Mouse (Mus musculus) forebrain, embryonic 16.5 days (tissue): Measurements from ENCODE around the gene Gm28372. TPM values are rescaled to one million over a fixed set of nuclear protein-coding genes. Genes with fewer than 3 reads are reported as not detected.

Experiments
- ATAC-seq: fragments of 200-750 bp; cut with Nextera tagmentation; 2 replicates; pipeline ENCODE4 v1.8.0; 2017; ENCODE audit warnings: mild to moderate bottlenecking, moderate library complexity
- H3K27ac ChIP-seq: fragments of 300-500 bp; sonication (generic); 2 replicates; pipeline ENCODE4 v1.5.1; 2014; ENCODE audit warnings: low read length, control low read depth
- H3K27me3 ChIP-seq: fragments of 300-500 bp; sonication (generic); replicated peaks from 2 replicates; pipeline ENCODE4 v1.6.1; 2014; ENCODE audit warnings: low read length; ENCODE audit not compliant: control insufficient read depth, insufficient read depth
- H3K36me3 ChIP-seq: fragments of 300-500 bp; sonication (generic); 2 replicates; pipeline ENCODE4 v1.6.1; 2014; ENCODE audit not compliant: control insufficient read depth, insufficient read depth
- H3K4me1 ChIP-seq: fragments of 300-500 bp; sonication (generic); replicated peaks from 2 replicates; pipeline ENCODE4 v1.6.1; 2014; ENCODE audit warnings: low read length; ENCODE audit not compliant: control insufficient read depth, insufficient read depth
- H3K4me2 ChIP-seq: fragments of 300-500 bp; sonication (generic); 2 replicates; pipeline ENCODE4 v1.6.1; 2014; ENCODE audit warnings: mild to moderate bottlenecking, low read length, control low read depth
- H3K4me3 ChIP-seq: fragments of 300-500 bp; sonication (generic); replicated peaks from 2 replicates; pipeline ENCODE4 v1.5.1; 2014; ENCODE audit warnings: mild to moderate bottlenecking, low read length, control low read depth
- H3K9ac ChIP-seq: fragments of 300-500 bp; sonication (generic); replicated peaks from 2 replicates; pipeline ENCODE4 v1.6.1; 2014; ENCODE audit warnings: low read depth, low read length, control low read depth
- H3K9me3 ChIP-seq: fragments of 300-500 bp; sonication (generic); 2 replicates; pipeline ENCODE4 v1.6.1; 2016; ENCODE audit warnings: low read length; ENCODE audit not compliant: control insufficient read depth
- WGBS: fragments of 180-500 bp; shearing (Covaris S2); extraction: QIAGEN DNeasy Blood & Tissue Kit; methylation state at CpG from one replicate; pipeline ENCODE4 v1.1.7; 2014; 5-methylcytosine and 5-hydroxymethylcytosine counted together
- polyA plus RNA-seq: library from polyadenylated mRNA; unstranded; fragments of >200 nt; fragmentation: Nextera tagmentation; extraction: Ambion mirVana; gene quantifications from 2 replicates; pipeline ENCODE4 v1.2.1, GENCODE M21; 2015

Gene Gm28372
- polyA plus RNA-seq, 1 experiment from 2014 or later = not detected

DNA sequence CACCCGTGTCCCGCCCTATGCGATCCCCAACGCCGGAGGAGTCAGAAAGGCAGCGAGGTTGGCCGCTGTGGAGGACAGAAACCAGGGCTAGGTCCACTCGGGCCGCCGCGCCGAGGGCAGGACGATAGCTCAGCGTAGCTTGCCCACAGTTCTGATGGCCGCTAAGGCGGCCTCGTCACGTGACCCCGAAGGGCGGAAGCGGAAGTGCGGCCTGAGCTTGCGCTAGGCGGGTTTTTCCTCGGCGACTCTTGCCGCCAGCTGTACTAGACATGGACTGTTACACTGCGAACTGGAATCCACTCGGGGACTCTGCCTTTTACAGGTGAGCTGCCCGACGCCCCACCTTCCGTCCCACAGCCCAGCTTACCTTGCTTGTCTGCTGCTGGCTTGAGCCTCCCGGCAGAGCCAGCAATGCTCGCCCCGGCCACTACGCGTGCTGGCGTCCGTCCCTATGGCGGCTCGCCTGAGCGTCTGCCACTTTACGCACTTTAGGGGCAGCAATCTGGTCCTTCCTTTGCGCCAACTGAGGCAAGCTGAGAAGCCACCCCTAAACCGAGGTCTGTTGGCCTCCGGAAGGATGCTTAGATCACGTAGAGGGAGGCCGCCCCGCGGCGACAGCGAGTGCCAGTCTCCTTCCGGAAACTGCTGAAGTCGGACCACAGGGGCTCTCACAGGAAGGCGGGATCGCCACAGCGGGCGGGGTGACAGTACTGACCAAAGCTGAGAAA is 19.3 kb downstream of the Gm28372 start, which contains the start of the genes Vps16 and Pced1a:
Gene Vps16 (plus strand): TSS at position 214 of the 728 bp plus-strand sequence.
Gene Pced1a (minus strand): TSS at position 576 of the 728 bp plus-strand sequence.
- peaks cover 34% of the 10 kb centered on the region for H3K4me1 ChIP-seq
- no peaks in the 10 kb centered on the region for H3K36me3 ChIP-seq
- H3K27ac ChIP-seq = peak within 1 kb of the TSS; percentile 90
- peak within 1 kb of the TSS; percentile 65 for H3K4me3 ChIP-seq
- H3K9ac ChIP-seq = peak within 1 kb of the TSS; percentile 77
- H3K9me3 ChIP-seq = no peaks in the 10 kb centered on the region
- WGBS = under 1% methylated on average over 58 of the region's 58 CpGs
- no peaks in the 10 kb centered on the region for H3K27me3 ChIP-seq
- H3K4me2 ChIP-seq = peak within 1 kb of the TSS; percentile 79
- ATAC-seq = peak; percentile 94

DNA sequence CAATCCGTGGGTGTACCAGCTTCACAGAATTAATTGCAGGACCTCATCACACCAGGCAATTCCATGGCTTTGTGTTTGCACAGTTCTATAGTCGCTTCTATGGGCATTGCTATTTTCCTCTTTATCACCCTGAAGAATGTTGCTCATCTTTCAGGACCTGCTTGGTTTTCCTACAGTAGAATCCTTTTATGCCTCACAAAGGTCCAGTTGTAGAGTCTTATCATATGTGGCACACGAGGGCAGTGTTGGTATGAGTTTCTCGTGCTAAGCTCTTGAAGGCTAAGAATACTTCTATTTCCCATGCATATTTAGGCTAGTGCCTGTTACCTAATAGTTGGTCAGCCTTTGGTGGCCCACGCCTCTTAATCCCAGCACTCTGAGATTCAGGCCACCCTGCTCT is 20.1 kb downstream of the Gm28372 start:
- no peaks in the 10 kb centered on the region for H3K9me3 ChIP-seq

DNA sequence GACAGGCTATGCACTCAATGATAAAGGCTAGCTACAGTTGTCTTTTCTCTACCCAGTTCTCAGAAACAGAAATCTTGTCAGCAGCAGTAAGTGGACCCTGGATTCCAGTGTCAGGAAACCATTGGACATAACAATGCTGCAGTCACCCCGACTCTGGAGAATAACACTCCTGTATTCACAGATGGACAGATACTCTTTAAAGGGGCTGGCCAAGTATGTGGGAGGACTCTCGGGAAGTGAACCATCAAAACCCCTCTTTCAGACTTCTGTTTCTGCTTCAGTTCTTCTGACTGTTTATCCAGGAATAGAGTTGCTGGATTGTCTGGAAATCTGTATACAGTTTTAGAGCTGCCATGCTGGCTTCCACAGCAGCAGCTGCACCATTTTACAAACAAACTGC is 24.8 kb downstream of the Gm28372 start:
- Histone ChIP-seq H3K27me3 (no peaks in the 10 kb centered on the region), H3K4me2 (no peak overlapping the region), H3K9me3 (no peaks in the 10 kb centered on the region), H3K4me1 (peaks cover 9% of the 10 kb centered on the region), H3K9ac (no peak overlapping the region), H3K4me3 (no peak overlapping the region), H3K27ac (no peak overlapping the region), H3K36me3 (no peaks in the 10 kb centered on the region)
- no peak for ATAC-seq
- 57% methylated on average over 2 of the region's 2 CpGs for WGBS

More for the DNA sequence above, 20.1 kb downstream of the Gm28372 start:
- peak overlapping the region; percentile 90 for H3K27ac ChIP-seq
- H3K27me3 ChIP-seq = no peaks in the 10 kb centered on the region
- peak overlapping the region; percentile 77 for H3K9ac ChIP-seq
- peak overlapping the region; percentile 65 for H3K4me3 ChIP-seq
- ATAC-seq = no peak
- H3K4me1 ChIP-seq = peaks cover 34% of the 10 kb centered on the region
- no peaks in the 10 kb centered on the region for H3K36me3 ChIP-seq
- H3K4me2 ChIP-seq = peak overlapping the region; percentile 79
- 30% methylated on average over 5 of the region's 5 CpGs for WGBS

DNA sequence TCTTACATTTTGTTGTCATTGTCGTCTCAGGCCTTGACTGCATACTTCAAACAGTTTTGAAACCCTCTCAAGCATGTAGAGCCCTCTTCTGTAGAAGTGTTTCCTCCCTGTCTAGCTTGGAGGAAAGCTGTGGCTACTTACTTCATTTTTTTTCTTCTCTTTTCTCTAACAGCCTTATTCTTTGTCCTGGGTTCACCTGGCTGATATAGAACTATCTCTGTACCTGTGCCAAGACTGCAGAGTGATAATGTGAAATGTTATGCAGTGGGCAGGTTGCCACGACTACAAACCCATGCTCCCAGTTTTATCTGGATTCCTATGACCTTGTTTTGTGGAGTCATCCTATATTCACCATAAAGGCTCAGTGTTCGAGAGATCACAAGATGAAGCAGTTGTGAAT is 25.4 kb downstream of the Gm28372 start:
- H3K27me3 ChIP-seq = no peaks in the 10 kb centered on the region
- H3K4me2 ChIP-seq = no peak overlapping the region
- no peak overlapping the region for H3K4me3 ChIP-seq
- no peaks in the 10 kb centered on the region for H3K36me3 ChIP-seq
- no peak overlapping the region for H3K9ac ChIP-seq
- 81% methylated on average over 3 of the region's 3 CpGs for WGBS
- no peak for ATAC-seq
- H3K27ac ChIP-seq = no peak overlapping the region
- H3K4me1 ChIP-seq = peaks cover 2% of the 10 kb centered on the region
- H3K9me3 ChIP-seq = no peaks in the 10 kb centered on the region

DNA sequence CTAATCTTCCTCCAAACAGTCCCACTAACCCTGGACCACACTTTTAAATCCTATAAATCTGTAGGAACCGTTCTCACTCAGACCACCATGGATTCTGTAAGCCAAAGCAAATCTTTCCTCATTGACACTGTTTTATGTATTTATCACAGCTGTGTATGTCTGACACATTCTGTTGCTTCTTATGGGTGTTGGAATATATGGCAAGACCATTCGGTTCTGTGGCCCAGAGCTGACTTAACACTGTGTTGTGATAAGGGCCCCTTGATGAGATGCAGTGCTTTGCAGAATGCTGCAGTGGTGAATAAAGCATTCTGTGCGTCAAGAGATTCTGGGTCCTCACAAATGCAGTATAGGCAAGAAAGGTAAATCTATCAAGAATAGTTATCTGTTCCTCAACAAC is 27.1 kb downstream of the Gm28372 start:
- Histone ChIP-seq H3K9ac (no peak overlapping the region), H3K27me3 (no peaks in the 10 kb centered on the region), H3K9me3 (no peaks in the 10 kb centered on the region), H3K36me3 (no peaks in the 10 kb centered on the region), H3K4me1 (no peaks in the 10 kb centered on the region), H3K4me3 (no peak overlapping the region), H3K27ac (peak overlapping the region; percentile 37), H3K4me2 (no peak overlapping the region)
- WGBS = 67% methylated on average over 3 of the region's 3 CpGs
- ATAC-seq = peak; percentile 67

DNA sequence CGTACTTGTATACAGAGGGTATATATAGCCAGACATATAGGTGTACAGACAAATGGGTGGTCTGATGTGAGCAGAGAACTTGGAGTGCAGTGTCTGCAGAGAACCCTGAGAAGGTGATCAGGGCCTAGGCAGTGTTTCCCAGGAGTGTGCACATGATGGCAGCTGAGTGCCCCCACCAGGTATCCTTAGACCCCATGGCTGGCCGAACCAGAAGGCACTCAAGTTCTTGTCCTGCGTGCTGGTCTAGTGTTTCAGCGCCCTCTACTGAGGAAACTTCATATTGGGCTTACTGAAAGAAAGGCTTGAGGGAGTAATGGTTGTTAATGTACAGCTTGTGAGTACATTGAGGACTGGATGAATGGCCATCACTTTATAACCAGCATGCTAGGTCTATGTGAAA is 28.1 kb downstream of the Gm28372 start:
- Histone ChIP-seq H3K4me1 (no peaks in the 10 kb centered on the region), H3K4me3 (no peak overlapping the region), H3K9me3 (no peaks in the 10 kb centered on the region), H3K9ac (no peak overlapping the region), H3K36me3 (no peaks in the 10 kb centered on the region), H3K27me3 (no peaks in the 10 kb centered on the region), H3K27ac (no peak overlapping the region), H3K4me2 (no peak overlapping the region)
- no peak; the same call in 1 of the 2 replicates for ATAC-seq
- WGBS = 28% methylated on average over 4 of the region's 4 CpGs

DNA sequence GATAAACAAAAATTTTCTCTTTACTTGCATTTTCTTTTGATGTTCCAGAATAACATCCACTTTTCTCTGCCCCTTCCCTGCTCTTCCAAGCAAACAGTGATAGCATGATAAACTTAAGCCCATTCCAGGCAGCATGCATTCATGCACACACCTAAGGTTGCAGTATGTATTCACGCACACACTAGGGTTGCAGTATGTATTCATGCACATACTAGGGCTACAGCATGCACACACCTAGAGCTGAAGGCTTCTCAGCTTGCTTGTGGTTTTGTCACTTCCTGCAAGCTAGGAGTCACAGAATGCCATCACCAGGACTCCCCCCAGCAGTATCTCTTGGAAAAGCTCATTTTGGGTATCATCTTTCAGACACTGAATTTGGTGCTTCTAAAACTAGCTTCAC is 31.7 kb downstream of the Gm28372 start:
- no peaks in the 10 kb centered on the region for H3K27me3 ChIP-seq
- no peak overlapping the region for H3K4me3 ChIP-seq
- H3K9me3 ChIP-seq = no peaks in the 10 kb centered on the region
- WGBS = 100% methylated on average over 1 of the region's 1 CpGs
- no peak for ATAC-seq
- peaks cover 19% of the 10 kb centered on the region for H3K36me3 ChIP-seq
- H3K4me2 ChIP-seq = no peak overlapping the region
- no peaks in the 10 kb centered on the region for H3K4me1 ChIP-seq
- no peak overlapping the region for H3K27ac ChIP-seq
- H3K9ac ChIP-seq = no peak overlapping the region

DNA sequence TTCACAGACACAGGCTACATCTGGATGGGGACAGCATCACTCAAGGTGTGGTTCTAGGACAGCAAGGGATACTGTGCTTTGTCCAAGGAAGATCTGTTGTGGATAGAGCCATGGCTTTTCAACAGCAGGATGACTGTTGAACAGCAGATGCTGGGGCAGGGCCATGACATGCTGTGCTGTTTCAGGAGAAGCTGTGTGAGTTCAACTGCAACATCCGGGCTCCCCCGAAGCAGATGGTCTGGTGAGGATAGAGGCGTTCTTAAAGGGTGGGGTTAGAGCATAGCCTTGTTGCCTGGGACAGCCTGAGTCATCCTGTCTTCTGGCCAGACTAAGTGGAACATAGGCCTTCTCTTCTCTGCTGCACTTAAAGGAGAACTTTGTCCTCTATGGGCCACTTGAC is 33.8 kb downstream of the Gm28372 start:
- no peaks in the 10 kb centered on the region for H3K9me3 ChIP-seq
- H3K36me3 ChIP-seq = peaks cover 29% of the 10 kb centered on the region
- H3K27me3 ChIP-seq = no peaks in the 10 kb centered on the region
- no peak overlapping the region for H3K9ac ChIP-seq
- no peak overlapping the region for H3K27ac ChIP-seq
- H3K4me2 ChIP-seq = no peak overlapping the region
- WGBS = 96% methylated on average over 3 of the region's 3 CpGs
- no peak overlapping the region for H3K4me3 ChIP-seq
- H3K4me1 ChIP-seq = no peaks in the 10 kb centered on the region
- ATAC-seq = no peak

DNA sequence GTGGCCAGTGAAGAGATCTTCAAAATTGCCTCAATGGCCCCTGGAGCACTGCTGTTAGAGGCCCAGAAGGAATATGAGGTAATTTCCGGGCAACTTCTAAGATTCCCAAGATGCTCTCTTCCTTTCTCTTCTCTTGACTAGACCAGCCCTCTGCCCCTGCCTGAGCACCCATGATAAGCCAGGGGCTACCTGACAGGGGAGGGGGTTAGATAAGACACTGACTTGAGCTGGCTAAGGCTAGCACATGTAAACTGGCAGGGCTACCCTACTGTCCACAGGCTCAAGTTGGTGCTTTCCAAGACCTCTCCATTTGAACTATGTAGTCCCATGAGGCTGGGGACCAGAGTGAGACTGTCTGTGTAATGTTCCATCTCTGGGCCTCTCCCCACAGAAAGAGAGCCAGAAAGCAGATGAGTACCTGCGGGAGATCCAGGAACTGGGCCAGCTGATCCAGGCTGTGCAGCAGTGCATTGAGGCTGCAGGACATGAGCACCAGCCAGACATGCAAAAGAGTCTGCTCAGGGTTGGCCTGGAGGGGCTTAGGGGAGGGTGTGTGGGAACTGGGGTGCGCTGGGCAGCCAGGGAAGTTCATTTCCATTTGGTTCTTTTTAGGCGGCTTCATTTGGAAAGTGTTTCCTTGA is 34.9 kb downstream of the Gm28372 start:
- no peak overlapping the region for H3K27ac ChIP-seq
- H3K36me3 ChIP-seq = peaks cover 29% of the 10 kb centered on the region
- H3K9ac ChIP-seq = no peak overlapping the region
- 91% methylated on average over 4 of the region's 4 CpGs for WGBS
- H3K9me3 ChIP-seq = no peaks in the 10 kb centered on the region
- no peak for ATAC-seq
- H3K4me2 ChIP-seq = no peak overlapping the region
- no peak overlapping the region for H3K4me3 ChIP-seq
- H3K27me3 ChIP-seq = no peaks in the 10 kb centered on the region
- H3K4me1 ChIP-seq = no peaks in the 10 kb centered on the region
